Mouse (Mus musculus) erythroblast, embryonic 14.5 days (primary cell): ENCODE data around the gene Otud7a.

ENCODE experiments used
- GATA1 ChIP-seq: IDR thresholded peaks from 2 replicates; pipeline ENCODE4 v1.6.1; 2012; ENCODE audit warnings: low read length, inconsistent platforms, mixed read lengths
- TAL1 ChIP-seq: IDR thresholded peaks from 3 replicates; pipeline ENCODE4 v1.6.1; 2012; ENCODE audit warnings: low read length, inconsistent platforms, mixed read lengths

GRCm38 (mm10) chr7:63662757-63663156 is 218.2 kb downstream of the Otud7a start:
- TF ChIP-seq GATA1 (no peak), TAL1 (no peak)
